Mouse (Mus musculus) regulatory T cell (primary cell): Measurements from ENCODE around the gene 4930432M17Rik.

Source experiments
- in situ Hi-C: fragments of 300-600 bp; cut with MboI, MseI; formaldehyde crosslinking; loops from one replicate; pipeline ENCODE4 v1.15.1; 2025; ENCODE audit warnings: high pct_unique_total_duplicates

Gene 4930432M17Rik

GRCm38 (mm10) chr3:121672135-121672790 is 1.7 kb downstream of the 4930432M17Rik start:
- in situ Hi-C loops, result loop anchor here (25.0 kb wide), 1 partner anchor 1615 kb away; no protein-coding TSS in a partner anchor

DNA sequence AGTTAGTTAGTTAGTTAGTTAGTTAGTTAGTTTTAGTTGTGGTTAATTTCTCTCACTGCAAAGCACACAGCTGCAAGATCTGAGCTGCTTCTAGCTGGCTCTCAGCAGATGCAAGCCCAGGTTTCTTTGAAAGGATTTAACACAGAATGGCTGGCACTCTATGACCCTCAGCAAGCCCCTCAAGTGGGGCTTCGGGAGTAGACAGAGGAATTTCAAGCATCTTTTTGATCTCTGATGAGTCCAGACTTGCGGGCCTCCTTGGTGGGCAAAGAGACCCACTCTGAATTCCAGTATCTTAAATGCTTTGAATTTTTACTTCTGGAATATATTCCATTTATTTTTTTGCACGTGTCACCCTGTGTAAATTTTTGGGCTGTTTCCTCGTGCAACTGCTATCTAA is 8.4 kb downstream of the 4930432M17Rik start:
- in situ Hi-C loops, result no loop called here

DNA sequence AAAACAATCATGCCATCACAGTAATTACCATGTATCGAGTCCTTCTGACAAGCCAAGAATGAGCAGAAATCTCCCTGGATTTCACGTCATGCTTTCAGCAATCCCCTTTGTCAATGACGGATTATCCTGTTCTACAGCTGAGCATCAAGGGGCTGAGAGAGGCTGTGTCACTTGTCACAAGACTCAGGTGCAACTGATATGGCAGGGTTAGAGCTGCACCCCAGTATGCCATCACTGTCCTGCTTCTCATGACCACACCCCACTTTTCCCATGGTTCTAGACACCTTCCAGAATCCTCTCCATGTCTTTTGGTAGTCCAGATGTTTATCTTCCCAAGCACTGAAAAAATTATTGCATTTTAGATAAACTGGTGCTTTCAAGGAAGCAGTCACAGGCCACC is 8.9 kb downstream of the 4930432M17Rik start:
- in situ Hi-C loops, result no loop called here

GRCm38 (mm10) chr3:121680187-121680586 is 9.6 kb downstream of the 4930432M17Rik start:
- in situ Hi-C loops, result no loop called here

DNA sequence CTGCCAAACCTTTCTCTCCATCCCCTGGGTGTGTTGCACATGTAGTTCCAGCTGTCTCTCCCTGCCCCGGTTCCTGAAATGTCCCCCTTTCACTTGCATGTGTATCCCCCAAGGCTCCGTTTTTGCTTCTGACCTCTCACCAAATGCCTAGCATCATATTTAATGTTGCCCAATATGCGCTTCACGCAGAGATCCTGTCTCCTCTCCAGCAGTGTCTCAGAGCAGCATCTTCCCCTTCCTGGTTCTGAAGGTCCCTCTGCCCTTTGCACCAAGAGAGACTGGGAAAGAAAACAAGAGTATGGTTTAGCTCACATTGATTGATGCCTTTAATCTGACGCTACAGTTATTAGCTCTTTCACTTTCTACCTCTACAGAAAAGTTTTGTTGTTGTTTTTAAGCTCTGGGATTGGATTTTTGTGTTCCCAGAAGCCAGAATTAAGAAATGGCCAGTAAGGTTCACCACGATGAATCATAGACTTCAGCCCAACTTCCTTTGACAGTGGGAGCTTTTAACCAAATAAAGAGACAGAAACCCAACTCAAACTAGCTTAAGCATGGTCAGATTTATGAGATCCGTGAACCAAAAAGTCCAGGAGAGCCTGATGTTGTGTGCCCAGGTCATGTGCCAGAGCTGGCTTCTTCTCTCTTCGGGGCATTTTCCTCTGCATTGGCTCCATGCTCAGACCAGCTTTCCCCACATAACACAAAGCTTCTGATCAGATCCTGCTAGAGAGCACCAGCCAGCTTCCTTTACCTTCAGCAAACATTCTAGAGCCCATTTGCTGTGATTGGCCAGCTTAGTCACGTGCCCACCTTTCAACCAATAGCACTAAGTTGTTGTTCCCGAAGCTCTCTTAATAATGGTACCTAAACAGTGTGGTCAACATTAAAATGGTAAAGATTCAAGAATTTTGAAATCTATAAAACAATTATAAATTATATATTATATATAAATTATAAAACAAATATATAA is 12.2 kb downstream of the 4930432M17Rik start:
- in situ Hi-C loops, result no loop called here

DNA sequence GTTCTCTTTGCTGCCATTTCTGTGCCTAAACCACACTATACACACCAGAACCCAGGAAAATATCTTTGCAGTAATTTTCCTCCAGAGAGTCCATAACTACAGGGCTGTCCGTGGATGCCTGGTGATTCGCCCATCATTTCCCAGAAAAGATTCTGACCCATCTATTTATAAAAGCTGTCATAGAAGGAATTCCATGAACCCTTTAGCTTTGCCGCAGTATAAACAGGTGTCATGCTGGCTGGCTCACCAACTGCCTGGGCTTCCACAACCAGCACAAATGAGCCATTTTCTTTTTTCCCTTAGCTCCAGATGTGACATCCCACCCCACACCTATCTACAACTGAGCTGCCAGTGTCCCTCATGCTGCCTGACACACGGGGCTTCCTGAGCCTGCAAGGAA is 14.0 kb downstream of the 4930432M17Rik start:
- in situ Hi-C loops, result no loop called here

DNA sequence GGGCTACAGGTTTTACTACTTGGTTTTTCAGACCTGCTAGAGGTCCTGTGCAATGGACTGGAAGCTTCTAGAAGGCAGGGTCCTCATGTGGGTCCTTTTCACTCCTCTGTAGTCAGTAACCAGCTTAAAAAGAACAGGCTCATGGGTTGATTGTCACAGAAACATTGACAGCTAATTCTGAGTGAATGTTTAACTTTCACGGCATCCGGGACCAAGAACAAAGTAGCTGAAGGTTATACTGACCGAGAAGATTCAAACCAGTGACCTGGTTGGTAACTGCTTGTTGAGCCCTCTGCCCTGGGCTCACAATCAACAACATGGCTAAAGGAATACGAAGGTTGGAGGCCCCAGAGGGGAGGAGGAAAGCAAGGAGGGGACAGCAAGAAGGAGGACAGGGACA is 14.4 kb downstream of the 4930432M17Rik start:
- in situ Hi-C loops, result no loop called here

DNA sequence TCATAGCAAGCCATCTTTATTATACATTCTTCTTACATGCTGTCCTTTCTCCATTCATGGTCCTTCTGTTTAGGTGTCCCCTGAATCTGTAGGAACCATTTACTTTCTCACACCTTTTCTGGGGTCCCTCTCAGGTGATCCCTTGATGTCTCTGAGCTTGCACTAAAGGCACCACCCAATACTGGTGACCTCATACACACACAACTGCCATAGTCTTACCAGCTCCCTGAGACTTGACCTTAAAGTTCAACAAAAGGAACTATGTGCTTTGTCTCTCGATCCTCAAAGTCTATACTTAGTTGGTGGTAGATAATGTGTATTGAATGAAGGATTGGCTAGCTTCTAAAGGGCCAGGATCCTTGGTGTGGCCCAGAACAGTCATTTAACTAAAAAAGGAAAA is 15.4 kb downstream of the 4930432M17Rik start:
- in situ Hi-C loops, result no loop called here

GRCm38 (mm10) chr3:121686408-121686911 is 15.9 kb downstream of the 4930432M17Rik start:
- in situ Hi-C loops, result no loop called here

DNA sequence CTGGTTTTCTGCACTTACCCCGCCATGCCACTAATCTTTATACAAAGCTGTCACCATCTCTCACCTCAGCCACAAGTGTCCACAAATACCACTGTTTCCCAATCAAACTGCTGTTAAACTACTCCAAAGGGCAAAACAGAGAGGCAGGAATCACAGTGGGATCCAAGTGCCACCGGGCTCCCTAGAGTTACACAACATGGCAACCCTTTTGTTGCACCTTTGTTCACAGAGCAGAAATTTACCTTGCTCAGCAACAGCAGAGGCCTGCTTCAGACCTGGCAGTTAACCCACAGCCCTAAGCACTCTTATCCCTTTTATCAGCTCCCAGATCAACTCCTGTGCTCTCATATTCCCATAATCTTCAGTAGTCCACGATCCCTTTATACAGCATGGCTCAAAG is 17.2 kb downstream of the 4930432M17Rik start:
- in situ Hi-C loops, result no loop called here

GRCm38 (mm10) chr3:121689029-121689428 is 18.5 kb downstream of the 4930432M17Rik start:
- in situ Hi-C loops, result no loop called here

DNA sequence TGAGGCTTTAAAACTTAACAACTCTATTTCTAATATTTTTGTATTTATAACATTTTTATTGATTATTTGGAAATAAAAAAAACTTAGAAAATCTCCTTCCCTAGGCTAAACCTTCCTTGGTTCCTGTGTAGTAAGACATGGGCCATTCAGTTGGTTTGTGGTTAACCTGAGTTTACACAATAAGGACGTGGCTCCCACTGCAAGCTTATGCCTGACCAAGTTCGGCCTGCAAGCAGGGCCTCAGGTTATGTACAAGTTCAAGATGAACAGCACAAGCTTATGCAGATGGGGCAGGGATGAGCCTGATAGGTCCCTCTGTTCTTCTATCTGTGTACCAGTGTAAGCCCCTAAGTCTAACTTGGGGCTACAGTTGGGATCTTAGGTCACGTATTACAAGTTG is 19.1 kb downstream of the 4930432M17Rik start:
- in situ Hi-C loops, result no loop called here

- in situ Hi-C loops, result no loop called here
Measured at GRCm38 (mm10) chr3:121693001-121693730, 22.6 kb downstream of the 4930432M17Rik start.

DNA sequence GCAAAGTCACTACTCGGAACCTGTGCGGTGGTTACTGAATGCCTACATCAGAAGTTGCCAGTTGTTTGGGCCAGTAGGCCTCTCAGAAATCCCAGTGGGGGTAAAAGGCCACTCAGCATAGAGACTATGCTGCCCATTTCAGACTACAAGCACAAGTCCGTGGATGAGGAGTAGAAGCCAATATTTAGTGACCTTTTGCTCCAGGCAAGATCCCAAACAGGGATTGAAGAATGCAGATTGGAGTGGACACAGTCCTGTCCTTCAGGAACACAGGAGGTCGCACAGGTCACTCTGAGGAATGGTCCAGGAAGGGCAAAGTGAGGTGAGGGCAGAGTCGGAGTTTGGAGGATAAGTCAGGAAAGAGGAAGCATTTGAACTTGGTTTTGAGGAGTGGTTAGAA is 23.2 kb downstream of the 4930432M17Rik start:
- in situ Hi-C loops, result no loop called here

DNA sequence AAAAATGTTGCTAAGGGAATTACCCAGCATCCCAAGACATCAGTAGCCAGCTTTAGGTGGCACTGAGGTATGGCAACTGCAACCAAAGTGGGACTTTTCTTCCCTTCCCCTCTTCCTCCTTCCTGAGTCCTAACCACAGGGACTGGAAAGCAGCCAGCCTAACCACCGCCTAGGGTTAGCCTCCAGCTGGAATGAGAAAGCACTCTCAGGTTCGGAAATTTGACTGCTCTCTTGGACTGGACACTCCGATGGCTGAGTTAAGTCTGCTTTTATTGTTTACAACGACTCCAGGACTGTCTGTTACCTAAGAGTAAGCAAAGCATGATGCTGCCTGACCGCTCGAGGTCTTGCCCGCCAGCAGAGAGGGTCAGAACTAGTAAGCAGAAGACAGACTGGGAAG is 26.6 kb downstream of the 4930432M17Rik start:
- in situ Hi-C loops, result no loop called here

DNA sequence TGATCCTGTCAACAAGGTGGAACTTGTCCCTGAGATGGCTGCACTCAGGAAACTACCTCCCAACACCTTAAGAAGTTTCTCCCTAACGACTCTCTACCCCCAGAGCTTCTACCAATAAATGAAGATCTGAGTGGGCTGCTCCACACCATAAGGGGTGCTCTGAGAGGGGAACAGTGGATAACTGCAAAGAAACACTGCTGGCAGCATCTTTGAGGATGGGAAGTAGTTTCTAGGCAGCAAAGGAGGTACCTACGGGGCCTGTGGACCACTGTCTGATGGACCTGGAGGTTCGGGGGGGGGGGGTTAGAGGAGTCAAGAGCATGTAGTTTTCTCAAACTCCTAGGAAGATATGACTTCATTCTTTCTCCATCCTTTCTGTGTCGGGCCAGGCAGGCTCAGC is 28.8 kb downstream of the 4930432M17Rik start:
- in situ Hi-C loops, result no loop called here

DNA sequence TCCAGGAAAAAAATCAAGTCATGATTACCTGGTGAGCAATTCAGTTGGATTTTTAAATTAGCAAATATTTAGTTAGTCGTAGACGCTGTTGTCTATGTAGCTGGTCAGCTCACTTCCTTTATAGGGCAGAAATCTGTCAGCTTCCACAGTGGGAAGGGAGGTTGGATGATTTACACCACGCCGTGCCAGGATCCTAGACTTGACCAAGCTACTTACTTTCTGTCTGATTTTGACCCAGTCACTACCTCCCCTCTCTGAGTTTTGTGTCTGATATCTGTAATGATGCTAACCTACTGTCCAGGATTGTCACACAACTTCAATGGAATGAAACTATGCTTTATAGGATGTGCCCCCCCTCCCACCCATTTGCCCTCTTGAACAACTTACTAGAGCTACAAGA is 29.3 kb downstream of the 4930432M17Rik start:
- in situ Hi-C loops, result no loop called here

DNA sequence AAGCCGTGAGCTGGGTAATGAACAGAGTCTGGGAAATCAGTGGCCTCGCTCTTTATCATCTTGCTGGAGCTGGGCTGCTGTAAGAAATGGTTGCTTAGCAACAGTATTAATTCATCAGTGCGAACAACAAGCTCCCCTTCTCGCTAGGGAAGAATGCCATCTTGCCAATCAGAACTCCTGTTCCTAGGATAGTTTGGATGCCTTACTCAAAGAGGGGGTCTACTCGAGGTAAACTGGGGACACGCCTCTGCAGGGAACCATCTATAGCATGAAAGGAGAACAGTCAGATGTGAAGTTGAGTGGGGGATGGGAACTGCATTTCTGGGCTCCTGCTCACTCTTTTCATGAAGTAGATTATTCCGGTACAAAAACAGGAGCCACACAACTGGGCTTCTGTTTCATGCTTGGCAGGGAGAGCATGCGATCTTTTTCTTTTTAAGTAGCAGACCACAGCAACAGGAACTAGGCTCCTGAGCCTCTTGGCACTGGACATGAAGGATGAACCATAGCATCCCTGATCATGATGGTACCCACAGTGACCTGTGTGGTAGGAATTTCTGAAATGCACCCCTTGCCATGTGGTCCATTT is 29.9 kb downstream of the 4930432M17Rik start:
- in situ Hi-C loops, result no loop called here

DNA sequence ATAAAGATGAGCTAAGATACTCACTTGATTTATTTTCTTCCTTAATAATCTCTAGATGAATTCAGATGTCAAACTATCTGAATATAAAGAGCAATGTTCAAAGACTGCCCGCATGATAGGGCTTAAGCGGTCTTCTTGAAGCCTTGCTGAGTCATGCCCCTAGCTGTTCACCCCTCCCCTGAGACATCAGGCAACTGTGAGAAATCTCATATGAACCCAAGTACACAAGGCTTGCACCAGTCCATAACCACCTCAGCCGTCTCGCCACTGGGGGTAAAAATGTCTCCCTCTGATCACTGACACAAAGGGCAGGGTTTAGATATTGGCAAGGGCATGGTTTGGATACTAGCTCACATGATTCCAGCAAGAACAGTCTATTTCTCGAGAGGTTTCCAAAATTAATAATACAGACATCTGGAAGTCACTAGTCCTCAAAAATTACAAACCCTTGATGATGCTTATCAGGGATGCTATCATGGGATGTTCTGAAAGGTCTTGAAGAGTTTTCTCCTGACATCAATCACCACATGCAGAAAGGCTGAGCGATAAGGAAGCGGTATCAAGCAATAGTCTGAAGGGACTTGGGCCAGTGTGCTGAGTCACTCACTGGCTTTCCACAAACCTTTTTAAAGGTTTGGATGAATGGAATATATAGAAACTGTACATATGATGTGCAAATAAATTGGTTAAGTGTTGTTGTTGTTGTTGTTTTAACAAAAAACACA is 32.8 kb downstream of the 4930432M17Rik start:
- in situ Hi-C loops, result no loop called here

- in situ Hi-C loops, result no loop called here
Measured at GRCm38 (mm10) chr3:121703880-121704243, 33.3 kb downstream of the 4930432M17Rik start.

- in situ Hi-C loops, result no loop called here
Measured at GRCm38 (mm10) chr3:121706087-121706486, 35.5 kb downstream of the 4930432M17Rik start.
